Mouse (Mus musculus): ENCODE data around the gene Zfp963. TPM values are rescaled to one million over a fixed set of nuclear protein-coding genes. Genes with fewer than 3 reads are reported as not detected.

Zfp963 gene
- polyA plus RNA-seq, 2 experiments, result 8.2 to 9.3 TPM

- Histone ChIP-seq H3K4me1 (ENCODE audit: control insufficient read depth, insufficient read depth, low read length) (peaks cover 16% of the 10 kb centered on the region), H3K9ac (ENCODE audit: low read depth, low read length, severe bottlenecking) (no peak overlapping the region), H3K36me3 (ENCODE audit: control insufficient read depth, insufficient read depth, low read length) (peaks cover 11% of the 10 kb centered on the region), H3K4me3 (replicated peaks; ENCODE audit: low read length) (peak overlapping the region; percentile 99; the same call in 1 of the 2 replicates), H3K9me3 (ENCODE audit: control insufficient read depth, low read length) (no peaks in the 10 kb centered on the region), H3K27ac (replicated peaks; ENCODE audit: low read depth, low read length) (no peak overlapping the region), H3K4me2 (replicated peaks; ENCODE audit: low read depth, low read length, severe bottlenecking) (peak overlapping the region; percentile 66), H3K27me3 (ENCODE audit: control insufficient read depth, insufficient read depth, low read length) (no peaks in the 10 kb centered on the region)
- WGBS, result 68% methylated on average over 5 of the region's 5 CpGs
- no peak for ATAC-seq (ENCODE audit: low FRiP score, low read depth)
- no peak for DNase-seq (ENCODE audit: low spot score)
- TF ChIP-seq POLR2A (IDR thresholded peaks at IDR 0.05; ENCODE audit: borderline replicate concordance, extremely low read depth, insufficient read depth, insufficient read length), result no peak
Measured at GRCm38 (mm10) chr8:69789731-69790130, 40.0 kb upstream of the Zfp963 start.

DNA sequence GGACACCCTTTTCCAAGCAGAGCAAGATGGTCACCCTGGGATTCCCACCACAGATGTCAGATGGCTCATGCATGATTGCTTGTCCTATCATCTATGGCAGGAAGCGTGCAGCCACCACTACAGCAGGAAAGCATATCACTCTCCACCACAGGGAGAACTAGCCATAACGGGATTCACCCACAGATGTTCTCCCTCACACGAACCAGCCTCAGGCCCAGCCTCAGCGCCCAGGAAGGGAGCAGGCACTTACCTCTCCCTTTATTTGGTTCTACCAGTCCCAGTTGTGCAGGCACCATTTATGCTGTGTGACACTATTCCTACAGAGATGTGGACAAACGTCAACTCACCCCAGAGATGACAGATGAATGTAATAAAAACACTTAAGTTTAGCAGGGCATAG is 39.3 kb upstream of the Zfp963 start:
- peaks cover 5% of the 10 kb centered on the region for H3K36me3 ChIP-seq (ENCODE audit: control insufficient read depth, insufficient read depth, low read length)
- no peak for DNase-seq (ENCODE audit: low spot score)
- H3K27ac ChIP-seq (replicated peaks; ENCODE audit: low read depth, low read length), result no peak overlapping the region
- H3K4me3 ChIP-seq (replicated peaks; ENCODE audit: low read length), result no peak overlapping the region
- H3K9ac ChIP-seq (ENCODE audit: low read depth, low read length, severe bottlenecking), result no peak overlapping the region
- no peak for ATAC-seq (ENCODE audit: low FRiP score, low read depth)
- TF ChIP-seq POLR2A (IDR thresholded peaks at IDR 0.05; ENCODE audit: borderline replicate concordance, extremely low read depth, insufficient read depth, insufficient read length), result no peak
- 89% methylated on average over 5 of the region's 5 CpGs for WGBS
- H3K4me1 ChIP-seq (ENCODE audit: control insufficient read depth, insufficient read depth, low read length), result peaks cover 16% of the 10 kb centered on the region
- H3K27me3 ChIP-seq (ENCODE audit: control insufficient read depth, insufficient read depth, low read length), result no peaks in the 10 kb centered on the region
- no peak overlapping the region for H3K4me2 ChIP-seq (replicated peaks; ENCODE audit: low read depth, low read length, severe bottlenecking)
- H3K9me3 ChIP-seq (ENCODE audit: control insufficient read depth, low read length), result no peaks in the 10 kb centered on the region

GRCm38 (mm10) chr8:69777111-69777510 is 27.3 kb upstream of the Zfp963 start:
- H3K9me3 ChIP-seq (ENCODE audit: control insufficient read depth, low read length), result no peaks in the 10 kb centered on the region
- no peaks in the 10 kb centered on the region for H3K27me3 ChIP-seq (ENCODE audit: control insufficient read depth, insufficient read depth, low read length)
- no peak for TF ChIP-seq POLR2A (IDR thresholded peaks at IDR 0.05; ENCODE audit: borderline replicate concordance, extremely low read depth, insufficient read depth, insufficient read length)
- no peak overlapping the region for H3K9ac ChIP-seq (ENCODE audit: low read depth, low read length, severe bottlenecking)
- H3K36me3 ChIP-seq (ENCODE audit: control insufficient read depth, insufficient read depth, low read length), result no peaks in the 10 kb centered on the region
- H3K4me2 ChIP-seq (replicated peaks; ENCODE audit: low read depth, low read length, severe bottlenecking), result no peak overlapping the region
- DNase-seq (ENCODE audit: low spot score) (no peak), ATAC-seq (ENCODE audit: low FRiP score, low read depth) (no peak)
- H3K4me3 ChIP-seq (replicated peaks; ENCODE audit: low read length), result no peak overlapping the region
- peaks cover 15% of the 10 kb centered on the region for H3K4me1 ChIP-seq (ENCODE audit: control insufficient read depth, insufficient read depth, low read length)
- WGBS, result 63% methylated on average over 7 of the region's 12 CpGs
- no peak overlapping the region for H3K27ac ChIP-seq (replicated peaks; ENCODE audit: low read depth, low read length)

DNA sequence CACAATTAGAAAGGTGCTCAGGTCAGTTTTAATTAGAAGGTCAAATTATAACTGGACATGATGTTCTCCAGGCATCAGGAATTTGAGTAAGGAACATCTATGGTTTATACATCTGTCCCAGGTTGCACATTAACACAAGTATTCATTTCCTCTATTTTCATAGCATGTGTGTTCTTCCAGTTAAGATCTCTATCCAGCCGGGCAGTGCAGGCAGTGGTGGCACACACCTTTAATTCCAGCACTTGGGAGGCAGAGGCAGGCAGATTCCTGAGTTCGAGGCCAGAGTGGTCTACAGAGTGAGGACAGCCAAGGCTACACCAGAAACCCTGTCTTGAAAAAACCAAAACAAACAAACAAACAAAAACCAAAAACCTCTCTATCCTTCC is 25.4 kb upstream of the Zfp963 start:
- no peaks in the 10 kb centered on the region for H3K27me3 ChIP-seq (ENCODE audit: control insufficient read depth, insufficient read depth, low read length)
- no peak for DNase-seq (ENCODE audit: low spot score)
- H3K4me3 ChIP-seq (replicated peaks; ENCODE audit: low read length), result peak overlapping the region; percentile 86
- H3K9me3 ChIP-seq (ENCODE audit: control insufficient read depth, low read length), result no peaks in the 10 kb centered on the region
- 0 out of 2 replicates have a peak, but pooled peaks have one; percentile 1 for ATAC-seq (ENCODE audit: low FRiP score, low read depth)
- peak overlapping the region; percentile 99 for H3K27ac ChIP-seq (replicated peaks; ENCODE audit: low read depth, low read length)
- peak overlapping the region; percentile 74; the same call in 1 of the 2 replicates for H3K4me2 ChIP-seq (replicated peaks; ENCODE audit: low read depth, low read length, severe bottlenecking)
- H3K9ac ChIP-seq (ENCODE audit: low read depth, low read length, severe bottlenecking), result no peak overlapping the region
- TF ChIP-seq POLR2A (IDR thresholded peaks at IDR 0.05; ENCODE audit: borderline replicate concordance, extremely low read depth, insufficient read depth, insufficient read length), result no peak
- H3K4me1 ChIP-seq (ENCODE audit: control insufficient read depth, insufficient read depth, low read length), result peaks cover 15% of the 10 kb centered on the region
- peaks cover 3% of the 10 kb centered on the region; the same call in 1 of the 2 replicates for H3K36me3 ChIP-seq (ENCODE audit: control insufficient read depth, insufficient read depth, low read length)
- WGBS, result 54% methylated on average over 2 of the region's 2 CpGs

DNA sequence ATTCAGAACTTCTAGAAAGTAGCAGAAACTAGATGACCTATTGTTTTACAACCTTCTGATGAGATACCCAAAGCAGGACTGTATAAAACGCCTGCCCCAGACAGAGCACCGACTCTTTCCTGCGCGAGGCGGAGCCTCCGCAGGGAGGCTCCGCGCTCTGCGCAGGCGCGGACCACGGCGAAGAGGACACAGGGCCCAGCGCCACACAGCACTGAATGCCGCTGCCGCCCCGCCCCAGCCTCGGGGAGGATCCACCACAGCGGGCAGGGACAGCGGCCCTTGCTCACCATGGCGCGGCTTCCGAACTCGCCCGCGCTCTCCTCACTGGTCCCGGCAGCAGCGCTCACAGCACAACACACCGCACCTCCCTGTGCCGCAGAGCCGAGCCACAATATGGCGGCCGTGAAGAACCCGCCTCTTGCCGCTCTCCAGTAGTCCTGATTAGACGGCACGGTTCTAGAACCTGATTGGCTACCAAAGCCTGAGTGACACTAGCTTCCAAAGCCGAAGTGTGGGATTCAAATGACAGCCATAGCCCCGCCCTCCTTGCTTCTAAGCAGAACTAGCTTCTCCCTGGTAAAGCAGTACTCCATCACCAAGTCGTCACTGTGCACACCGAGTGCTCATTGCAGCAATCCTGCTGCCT is 24.9 kb upstream of the Zfp963 start, which contains the start of gene Gm20422:
Gene Gm20422, minus strand, starts transcription at position 384 of the 646 bp plus-strand sequence.
- Histone ChIP-seq H3K4me2 (replicated peaks; ENCODE audit: low read depth, low read length, severe bottlenecking) (peak within 1 kb of the TSS; percentile 74), H3K27me3 (ENCODE audit: control insufficient read depth, insufficient read depth, low read length) (no peaks in the 10 kb centered on the region), H3K9ac (ENCODE audit: low read depth, low read length, severe bottlenecking) (peak within 1 kb of the TSS; percentile 96), H3K36me3 (ENCODE audit: control insufficient read depth, insufficient read depth, low read length) (peaks cover 6% of the 10 kb centered on the region; the same call in 1 of the 2 replicates), H3K9me3 (ENCODE audit: control insufficient read depth, low read length) (no peaks in the 10 kb centered on the region), H3K4me1 (ENCODE audit: control insufficient read depth, insufficient read depth, low read length) (peaks cover 15% of the 10 kb centered on the region), H3K4me3 (replicated peaks; ENCODE audit: low read length) (peak within 1 kb of the TSS; percentile 86), H3K27ac (replicated peaks; ENCODE audit: low read depth, low read length) (peak within 1 kb of the TSS; percentile 99)
- 0% methylated on average over 41 of the region's 41 CpGs for WGBS
- DNase-seq (ENCODE audit: low spot score) (peak; percentile 99), ATAC-seq (ENCODE audit: low FRiP score, low read depth) (peak; percentile 99)
- TF ChIP-seq POLR2A (IDR thresholded peaks at IDR 0.05; ENCODE audit: borderline replicate concordance, extremely low read depth, insufficient read depth, insufficient read length), result peak; percentile 93
